In genomic region chr7:16807936-16808335, GRCm38 (mm10) we compare ENCODE assay signal across 18 mouse cellular contexts. TPM values are rescaled to one million over a fixed set of nuclear protein-coding genes. Genes with fewer than 3 reads are reported as not detected.
DNase-seq lines count a peak whose midpoint lies in the region; ATAC-seq and TF ChIP-seq lines count a peak whose summit lies in the region.
"Had no signal": no experiment of that assay in that cellular context is flagged by ENCODE, and none has a peak within 500 bp of the region (broad histone marks: within the 10 kb centered on the region; RNA-seq: fewer than 3 reads in every experiment).

No protein-coding gene starts in this region.

- no peak for TF ChIP-seq POLR2A in liver, adult 2 months (IDR thresholded peaks at IDR 0.05; ENCODE audit: extremely low read depth, insufficient read depth, low read length)

- H3K27me3 ChIP-seq in liver, adult 2 months (ENCODE audit: control insufficient read depth, insufficient read depth, low read length), result no peaks in the 10 kb centered on the region
- peaks cover 32% of the 10 kb centered on the region for H3K27me3 ChIP-seq in liver, embryonic 12.5 days (replicated peaks)
- H3K27me3 ChIP-seq: Patski had no signal

- H3K9me3 ChIP-seq in liver, embryonic 12.5 days (replicated peaks), result no peaks in the 10 kb centered on the region
- H3K9me3 ChIP-seq: forebrain, embryonic 10.5 days; lung, embryonic 15.5 days; stomach, embryonic 15.5 days had no signal

- peak; percentile 25 for DNase-seq in cerebellum, adult 9-10 months
- no peak for DNase-seq in cerebellum, adult 18-20 months
- DNase-seq in liver, adult 2 months (ENCODE audit: extremely low read depth, low read depth, low spot score), result no peak
- DNase-seq in CD4-positive helper T cell, adult 2 months (ENCODE audit: low read depth, low spot score), result peak; percentile 21
- DNase-seq in induced T-regulatory cell, adult 2 months (ENCODE audit: low read depth), result peak; percentile 56
- no peak for DNase-seq in embryo, embryonic 10 days (ENCODE audit: low spot score)
- no peak for DNase-seq in left cerebral cortex, postnatal 36 days (ENCODE audit: low spot score in 2 of 2)
- DNase-seq: adrenal gland, postnatal 14 days; cerebellum, adult 11 months; gastrocnemius, postnatal 36 days; kidney, adult 18-20 months; midbrain, embryonic 14.5 days; right cerebral cortex, postnatal 14 days had no signal

- H3K36me3 ChIP-seq in liver, adult 2 months (ENCODE audit: control insufficient read depth, insufficient read depth, low read length), result no peaks in the 10 kb centered on the region
- peaks cover 40% of the 10 kb centered on the region for H3K36me3 ChIP-seq in liver, embryonic 12.5 days

- H3K4me3 ChIP-seq in liver, adult 2 months (ENCODE audit: insufficient read depth, low read depth, low read length), result no peak overlapping the region
- H3K4me3 ChIP-seq in liver, embryonic 12.5 days, result no peak overlapping the region
- H3K4me3 ChIP-seq: forebrain, embryonic 10.5 days; lung, embryonic 15.5 days; stomach, embryonic 15.5 days had no signal

- no peaks in the 10 kb centered on the region for H3K4me1 ChIP-seq in liver, adult 2 months (ENCODE audit: control insufficient read depth, insufficient read depth, low read length)
- peaks cover 30% of the 10 kb centered on the region for H3K4me1 ChIP-seq in liver, embryonic 12.5 days

- intact Hi-C loops in left cerebral cortex, postnatal 36 days (cut with DNase I), result loop anchor here (2.0 kb wide), 1 partner anchor 61 kb away; no protein-coding TSS in a partner anchor

- no peak overlapping the region for H3K27ac ChIP-seq in liver, adult 2 months (replicated peaks; ENCODE audit: insufficient read depth, low read depth, low read length)
- H3K27ac ChIP-seq in liver, embryonic 12.5 days, result no peak overlapping the region
- H3K27ac ChIP-seq: forebrain, embryonic 10.5 days; lung, embryonic 15.5 days; stomach, embryonic 15.5 days had no signal

- no peak overlapping the region for H3K9ac ChIP-seq in liver, adult 2 months (ENCODE audit: low read depth, low read length)
- no peak overlapping the region for H3K9ac ChIP-seq in liver, embryonic 12.5 days
- H3K9ac ChIP-seq: lung, embryonic 15.5 days; stomach, embryonic 15.5 days had no signal

- 88% methylated on average over 9 of the region's 9 CpGs for WGBS in liver, adult 2 months
- whole genome bisulfite sequencing in liver, embryonic 12.5 days (ENCODE audit: insufficient replicate concordance), result 86% methylated on average over 9 of the region's 9 CpGs

- H3K4me2 ChIP-seq in liver, embryonic 12.5 days, result no peak overlapping the region
- H3K4me2 ChIP-seq: lung, embryonic 15.5 days; stomach, embryonic 15.5 days had no signal

- ATAC-seq in liver, embryonic 12.5 days, result no peak
- ATAC-seq: Patski had no signal

- peak; percentile 54; the same call in 1 of the 2 replicates for TF ChIP-seq CTCF in liver, adult 2 months (IDR thresholded peaks at IDR 0.05; ENCODE audit: low read depth, low read length)

- no peaks in the 10 kb centered on the region for H3K79me2 ChIP-seq in liver, adult 2 months (ENCODE audit: control insufficient read depth, insufficient read depth, low read length)

RNA-seq across cellular contexts. Expression of gene Strn4, which starts 7.8 kb away (rescaled TPM):
- total RNA-seq in liver, adult 2 months (2014; rRNA removed), result 18.7 and 26.3 TPM in 2 replicates
- polyA plus RNA-seq in liver, adult 2 months (2012; rRNA removed), result 39.5 and 52.7 TPM in 2 replicates
- 61.3 and 63.2 TPM in 2 replicates for polyA plus RNA-seq in liver, embryonic 12.5 days (2016; fragmentation: Nextera tagmentation; extraction: Ambion mirVana)
- 100 to 1,000 TPM; 310 to 320 TPM for total RNA-seq in left cerebral cortex, postnatal 36 days (2021)

RNA-seq across cellular contexts. Expression of gene Fkrp, which starts 8.6 kb away (rescaled TPM):
- 5.5 and 6.3 TPM in 2 replicates for total RNA-seq in liver, adult 2 months (2014; rRNA removed)
- polyA plus RNA-seq in liver, adult 2 months (2012; rRNA removed), result 14.3 and 15.3 TPM in 2 replicates
- 14.9 and 16.0 TPM in 2 replicates for polyA plus RNA-seq in liver, embryonic 12.5 days (2016; fragmentation: Nextera tagmentation; extraction: Ambion mirVana)
- total RNA-seq in left cerebral cortex, postnatal 36 days (2021), result 10 to 100 TPM; 50.4 to 62.8 TPM

RNA-seq across cellular contexts. Expression of gene Slc1a5, which starts 26.8 kb away (rescaled TPM):
- 1.8 and 3.4 TPM in 2 replicates for total RNA-seq in liver, adult 2 months (2014; rRNA removed)
- polyA plus RNA-seq in liver, adult 2 months (2012; rRNA removed), result 2.6 and 4.2 TPM in 2 replicates
- 127 and 128 TPM in 2 replicates for polyA plus RNA-seq in liver, embryonic 12.5 days (2016; fragmentation: Nextera tagmentation; extraction: Ambion mirVana)
- 1 to 10 TPM; 3.7 to 7.6 TPM for total RNA-seq in left cerebral cortex, postnatal 36 days (2021)

RNA-seq across cellular contexts. Expression of gene Prkd2, which starts 34.8 kb away (rescaled TPM):
- 2.5 and 5.1 TPM in 2 replicates for total RNA-seq in liver, adult 2 months (2014; rRNA removed)
- polyA plus RNA-seq in liver, adult 2 months (2012; rRNA removed), result 7.8 and 11.7 TPM in 2 replicates
- 4.4 and 4.7 TPM in 2 replicates for polyA plus RNA-seq in liver, embryonic 12.5 days (2016; fragmentation: Nextera tagmentation; extraction: Ambion mirVana)
- 1 to 10 TPM; 3.1 to 7.1 TPM for total RNA-seq in left cerebral cortex, postnatal 36 days (2021)

Comparison
In these comparisons a context has a peak if more than half of its experiments do, and no peak if none do; other contexts are left out.
1. DNase-seq: peak in cerebellum, adult 9-10 months (single experiment), CD4-positive helper T cell, adult 2 months (single experiment) and induced T-regulatory cell, adult 2 months (single experiment); none in cerebellum, adult 18-20 months (0 of 2), liver, adult 2 months (single experiment), embryo, embryonic 10 days (single experiment) and left cerebral cortex, postnatal 36 days (0 of 2).
2. RNA of gene Strn4, which starts 7.8 kb away (total RNA-seq): 310 to 320 TPM in left cerebral cortex, postnatal 36 days; 18.7 to 26.3 TPM in liver, adult 2 months; every median in the first group is over 10 times any median in the second.